Mouse (Mus musculus): ENCODE measurements around the gene Zfp609. TPM values are rescaled to one million over a fixed set of nuclear protein-coding genes. Genes with fewer than 3 reads are reported as not detected.

Zfp609 gene
- polyA plus RNA-seq, 1 experiment from 2014 or later = 4.5 TPM

- Histone ChIP-seq H3K4me2 (ENCODE audit: low read depth, low read length) (no peak overlapping the region), H3K9ac (ENCODE audit: low read length) (no peak overlapping the region), H3K27ac (ENCODE audit: low read length) (no peak overlapping the region), H3K9me3 (ENCODE audit: control insufficient read depth, low read length) (no peaks in the 10 kb centered on the region), H3K27me3 (ENCODE audit: control insufficient read depth, insufficient read depth, low read depth, low read length) (no peaks in the 10 kb centered on the region), H3K4me3 (ENCODE audit: low read length) (no peak overlapping the region), H3K4me1 (replicated peaks; ENCODE audit: control insufficient read depth, insufficient read depth, low read length) (no peaks in the 10 kb centered on the region; the same call in 1 of the 2 replicates), H3K36me3 (ENCODE audit: control insufficient read depth, insufficient read depth, low read length) (peaks cover 2% of the 10 kb centered on the region; the same call in 1 of the 2 replicates)
- no peak for ATAC-seq (ENCODE audit: low read depth)
- 83% methylated on average over 3 of the region's 3 CpGs for WGBS
Measured at GRCm38 (mm10) chr9:65726431-65726830, 100.9 kb downstream of the Zfp609 start.

DNA sequence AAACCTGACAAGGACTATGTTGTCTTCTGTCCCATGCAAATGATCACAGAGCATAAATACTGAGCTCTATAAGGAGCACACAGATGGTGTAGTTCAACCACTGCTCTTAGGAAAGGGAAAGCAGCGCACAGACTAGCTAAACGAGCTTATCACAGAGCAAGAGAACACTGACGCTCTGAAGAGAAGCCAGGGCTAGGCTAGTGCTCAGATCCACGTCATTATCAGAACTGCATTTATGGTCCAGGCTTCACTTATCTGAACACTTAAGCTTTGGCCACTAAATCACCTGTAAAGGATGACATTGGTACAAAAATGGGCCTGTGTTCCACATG is 102.1 kb downstream of the Zfp609 start:
- H3K36me3 ChIP-seq (ENCODE audit: control insufficient read depth, insufficient read depth, low read length) = peaks cover 2% of the 10 kb centered on the region; the same call in 1 of the 2 replicates
- no peak overlapping the region for H3K9ac ChIP-seq (ENCODE audit: low read length)
- WGBS = 50% methylated on average over 4 of the region's 4 CpGs
- no peak overlapping the region for H3K27ac ChIP-seq (ENCODE audit: low read length)
- H3K4me3 ChIP-seq (ENCODE audit: low read length) = no peak overlapping the region
- no peaks in the 10 kb centered on the region for H3K9me3 ChIP-seq (ENCODE audit: control insufficient read depth, low read length)
- ATAC-seq (ENCODE audit: low read depth) = no peak
- H3K27me3 ChIP-seq (ENCODE audit: control insufficient read depth, insufficient read depth, low read depth, low read length) = no peaks in the 10 kb centered on the region
- no peaks in the 10 kb centered on the region; the same call in 1 of the 2 replicates for H3K4me1 ChIP-seq (replicated peaks; ENCODE audit: control insufficient read depth, insufficient read depth, low read length)
- no peak overlapping the region for H3K4me2 ChIP-seq (ENCODE audit: low read depth, low read length)

GRCm38 (mm10) chr9:65724471-65725290 is 102.7 kb downstream of the Zfp609 start:
- Histone ChIP-seq H3K4me2 (ENCODE audit: low read depth, low read length) (no peak overlapping the region), H3K4me1 (replicated peaks; ENCODE audit: control insufficient read depth, insufficient read depth, low read length) (no peaks in the 10 kb centered on the region; the same call in 1 of the 2 replicates), H3K27me3 (ENCODE audit: control insufficient read depth, insufficient read depth, low read depth, low read length) (no peaks in the 10 kb centered on the region), H3K27ac (ENCODE audit: low read length) (no peak overlapping the region), H3K9me3 (ENCODE audit: control insufficient read depth, low read length) (no peaks in the 10 kb centered on the region), H3K9ac (ENCODE audit: low read length) (no peak overlapping the region), H3K4me3 (ENCODE audit: low read length) (no peak overlapping the region), H3K36me3 (ENCODE audit: control insufficient read depth, insufficient read depth, low read length) (peaks cover 2% of the 10 kb centered on the region; the same call in 1 of the 2 replicates)
- whole genome bisulfite sequencing = 72% methylated on average over 8 of the region's 8 CpGs
- no peak for ATAC-seq (ENCODE audit: low read depth)

GRCm38 (mm10) chr9:65721161-65721566 is 106.2 kb downstream of the Zfp609 start:
- no peak overlapping the region for H3K4me2 ChIP-seq (ENCODE audit: low read depth, low read length)
- no peaks in the 10 kb centered on the region for H3K9me3 ChIP-seq (ENCODE audit: control insufficient read depth, low read length)
- ATAC-seq (ENCODE audit: low read depth) = no peak
- no peak overlapping the region for H3K9ac ChIP-seq (ENCODE audit: low read length)
- no peak overlapping the region for H3K27ac ChIP-seq (ENCODE audit: low read length)
- H3K36me3 ChIP-seq (ENCODE audit: control insufficient read depth, insufficient read depth, low read length) = no peaks in the 10 kb centered on the region
- WGBS = 39% methylated on average over 10 of the region's 10 CpGs
- no peaks in the 10 kb centered on the region; the same call in 1 of the 2 replicates for H3K4me1 ChIP-seq (replicated peaks; ENCODE audit: control insufficient read depth, insufficient read depth, low read length)
- no peaks in the 10 kb centered on the region for H3K27me3 ChIP-seq (ENCODE audit: control insufficient read depth, insufficient read depth, low read depth, low read length)
- no peak overlapping the region for H3K4me3 ChIP-seq (ENCODE audit: low read length)

DNA sequence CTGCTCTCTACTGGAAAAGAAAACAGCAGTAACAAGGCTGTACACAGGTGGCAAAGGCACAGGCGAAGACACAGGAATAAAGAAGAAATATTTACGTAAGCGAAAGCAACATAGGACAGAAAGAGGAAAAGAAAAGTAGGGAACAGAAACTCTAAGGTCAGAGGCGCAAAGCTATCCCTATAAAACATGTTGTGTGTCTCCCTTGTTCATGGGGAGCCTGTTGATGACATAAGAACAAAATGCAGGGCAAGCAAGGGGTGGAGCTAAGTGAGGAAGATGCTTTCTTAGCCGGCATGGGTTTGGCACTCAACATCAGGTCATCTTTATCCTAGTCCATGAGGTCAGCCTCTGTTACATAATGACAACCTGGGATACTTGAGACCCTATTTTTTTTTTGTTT is 109.2 kb downstream of the Zfp609 start:
- no peak for ATAC-seq (ENCODE audit: low read depth)
- 86% methylated on average over 5 of the region's 5 CpGs for WGBS

GRCm38 (mm10) chr9:65703926-65704595 is 123.3 kb downstream of the Zfp609 start:
- Histone ChIP-seq H3K4me3 (ENCODE audit: low read length) (no peak overlapping the region), H3K27me3 (ENCODE audit: control insufficient read depth, insufficient read depth, low read depth, low read length) (no peaks in the 10 kb centered on the region), H3K4me2 (ENCODE audit: low read depth, low read length) (no peak overlapping the region), H3K4me1 (replicated peaks; ENCODE audit: control insufficient read depth, insufficient read depth, low read length) (no peaks in the 10 kb centered on the region), H3K36me3 (ENCODE audit: control insufficient read depth, insufficient read depth, low read length) (peaks cover 22% of the 10 kb centered on the region), H3K9ac (ENCODE audit: low read length) (no peak overlapping the region), H3K27ac (ENCODE audit: low read length) (no peak overlapping the region), H3K9me3 (ENCODE audit: control insufficient read depth, low read length) (no peaks in the 10 kb centered on the region)
- no peak for ATAC-seq (ENCODE audit: low read depth)
- 89% methylated on average over 24 of the region's 24 CpGs for whole genome bisulfite sequencing

More for the DNA sequence above, 109.2 kb downstream of the Zfp609 start:
- Histone ChIP-seq H3K9me3 (ENCODE audit: control insufficient read depth, low read length) (no peaks in the 10 kb centered on the region), H3K27me3 (ENCODE audit: control insufficient read depth, insufficient read depth, low read depth, low read length) (no peaks in the 10 kb centered on the region), H3K36me3 (ENCODE audit: control insufficient read depth, insufficient read depth, low read length) (no peaks in the 10 kb centered on the region), H3K4me2 (ENCODE audit: low read depth, low read length) (no peak overlapping the region), H3K27ac (ENCODE audit: low read length) (no peak overlapping the region), H3K9ac (ENCODE audit: low read length) (no peak overlapping the region), H3K4me3 (ENCODE audit: low read length) (no peak overlapping the region), H3K4me1 (replicated peaks; ENCODE audit: control insufficient read depth, insufficient read depth, low read length) (no peaks in the 10 kb centered on the region; the same call in 1 of the 2 replicates)

DNA sequence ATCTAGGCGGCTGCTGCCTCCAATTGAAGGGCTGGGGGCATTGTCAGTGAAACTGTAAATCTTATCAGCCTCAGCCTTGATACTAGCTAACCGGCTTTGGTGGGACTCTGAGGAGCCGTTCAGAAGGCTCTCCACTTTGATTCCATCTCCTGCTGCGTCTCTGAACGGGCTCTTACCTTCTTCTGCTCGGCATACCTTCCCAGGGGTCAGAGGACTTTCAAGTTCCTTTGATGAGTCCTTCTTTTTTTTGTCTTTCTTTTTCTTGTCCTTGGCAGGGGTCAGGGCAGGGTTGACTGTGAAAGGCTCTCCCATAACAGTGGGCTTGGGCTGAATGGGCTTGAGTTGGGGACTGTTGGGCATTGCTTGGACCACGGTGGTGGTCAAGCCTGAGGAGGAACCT is 124.1 kb downstream of the Zfp609 start:
- Histone ChIP-seq H3K9ac (ENCODE audit: low read length) (no peak overlapping the region), H3K9me3 (ENCODE audit: control insufficient read depth, low read length) (no peaks in the 10 kb centered on the region), H3K4me1 (replicated peaks; ENCODE audit: control insufficient read depth, insufficient read depth, low read length) (no peaks in the 10 kb centered on the region), H3K27ac (ENCODE audit: low read length) (no peak overlapping the region), H3K36me3 (ENCODE audit: control insufficient read depth, insufficient read depth, low read length) (peaks cover 22% of the 10 kb centered on the region), H3K27me3 (ENCODE audit: control insufficient read depth, insufficient read depth, low read depth, low read length) (no peaks in the 10 kb centered on the region), H3K4me2 (ENCODE audit: low read depth, low read length) (no peak overlapping the region), H3K4me3 (ENCODE audit: low read length) (no peak overlapping the region)
- WGBS = 69% methylated on average over 7 of the region's 7 CpGs
- ATAC-seq (ENCODE audit: low read depth) = no peak

- no peak for ATAC-seq (ENCODE audit: low read depth)
- peaks cover 23% of the 10 kb centered on the region for H3K36me3 ChIP-seq (ENCODE audit: control insufficient read depth, insufficient read depth, low read length)
Measured at GRCm38 (mm10) chr9:65702286-65702685, 125.1 kb downstream of the Zfp609 start.

GRCm38 (mm10) chr9:65700504-65700903 is 126.9 kb downstream of the Zfp609 start:
- Histone ChIP-seq H3K4me2 (ENCODE audit: low read depth, low read length) (no peak overlapping the region), H3K4me3 (ENCODE audit: low read length) (no peak overlapping the region), H3K9me3 (ENCODE audit: control insufficient read depth, low read length) (no peaks in the 10 kb centered on the region), H3K36me3 (ENCODE audit: control insufficient read depth, insufficient read depth, low read length) (peaks cover 28% of the 10 kb centered on the region), H3K27ac (ENCODE audit: low read length) (no peak overlapping the region), H3K27me3 (ENCODE audit: control insufficient read depth, insufficient read depth, low read depth, low read length) (no peaks in the 10 kb centered on the region), H3K9ac (ENCODE audit: low read length) (no peak overlapping the region), H3K4me1 (replicated peaks; ENCODE audit: control insufficient read depth, insufficient read depth, low read length) (peaks cover 8% of the 10 kb centered on the region)
- no peak for ATAC-seq (ENCODE audit: low read depth)
- 82% methylated on average over 6 of the region's 6 CpGs for WGBS

More at GRCm38 (mm10) chr9:65702286-65702685, 125.1 kb downstream of the Zfp609 start:
- no peak overlapping the region for H3K27ac ChIP-seq (ENCODE audit: low read length)
- no peaks in the 10 kb centered on the region for H3K27me3 ChIP-seq (ENCODE audit: control insufficient read depth, insufficient read depth, low read depth, low read length)
- 89% methylated on average over 9 of the region's 9 CpGs for WGBS
- no peak overlapping the region for H3K4me3 ChIP-seq (ENCODE audit: low read length)
- no peaks in the 10 kb centered on the region for H3K4me1 ChIP-seq (replicated peaks; ENCODE audit: control insufficient read depth, insufficient read depth, low read length)
- no peak overlapping the region for H3K4me2 ChIP-seq (ENCODE audit: low read depth, low read length)
- H3K9me3 ChIP-seq (ENCODE audit: control insufficient read depth, low read length) = no peaks in the 10 kb centered on the region
- no peak overlapping the region for H3K9ac ChIP-seq (ENCODE audit: low read length)

Data from lung, embryonic 16.5 days (tissue).